Mouse (Mus musculus) ES-E14 (cell line): ENCODE measurements around the gene Bod1.

Experiments
- CHD2 ChIP-seq: IDR thresholded peaks from 2 replicates; pipeline ENCODE4 v1.6.1; 2014; ENCODE audit warnings: mild to moderate bottlenecking, low read depth, low read length, inconsistent platforms
- HCFC1 ChIP-seq: IDR thresholded peaks from 2 replicates; pipeline ENCODE4 v1.6.1; 2012; ENCODE audit warnings: low read length, inconsistent platforms, borderline replicate concordance; ENCODE audit not compliant: insufficient read depth
- MAFK ChIP-seq: IDR thresholded peaks from 2 replicates; pipeline ENCODE4 v1.6.1; 2014; ENCODE audit warnings: mild to moderate bottlenecking, low read depth, low read length, inconsistent platforms; ENCODE audit not compliant: insufficient read depth

- TF ChIP-seq CHD2 = no peak
- no peak for TF ChIP-seq MAFK
- TF ChIP-seq HCFC1 = no peak
These were observed 42.0 kb upstream of the Bod1 start for GRCm38 (mm10) chr11:31713641-31714121.
